Mouse (Mus musculus): Measurements from ENCODE around the gene Gk5.
"Not testable (repeated sequence)": the region's sequence is repeated elsewhere in the genome, so short reads cannot be mapped to it uniquely, and the experiment has no call there.

DNA sequence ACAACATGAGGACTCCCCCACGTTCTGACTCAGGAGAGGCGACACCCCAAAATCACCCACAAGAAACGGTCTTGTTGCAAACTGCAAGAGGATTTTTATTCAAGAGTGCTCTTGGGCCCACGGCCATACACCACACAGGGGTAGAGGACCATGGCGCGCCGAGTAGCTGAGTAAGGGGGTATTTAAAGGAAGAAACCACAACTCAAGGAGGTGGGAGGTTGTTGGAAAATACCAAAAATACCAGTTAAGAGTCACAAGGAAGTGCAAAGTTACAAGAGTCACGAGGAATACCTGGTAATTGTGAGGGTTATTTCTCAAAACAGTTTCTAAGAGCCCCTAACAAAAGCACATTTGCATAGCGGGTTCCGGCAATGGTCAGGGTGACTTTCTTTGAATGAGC is 26.5 kb upstream of the Gk5 start:
- TF ChIP-seq GATA1 (IDR thresholded peaks at IDR 0.05; ENCODE audit: borderline replicate concordance, low read length); FLI1 (IDR thresholded peaks at IDR 0.05; ENCODE audit: low read length): not testable (repeated sequence)

Data from megakaryocyte, embryonic 14.5 days (primary cell).